Mouse (Mus musculus): ENCODE results near the gene Rab3c. TPM values are rescaled to one million over a fixed set of nuclear protein-coding genes. Genes with fewer than 3 reads are reported as not detected.

Gene Rab3c
- polyA plus RNA-seq, 1 experiment = 0.41 TPM

DNA sequence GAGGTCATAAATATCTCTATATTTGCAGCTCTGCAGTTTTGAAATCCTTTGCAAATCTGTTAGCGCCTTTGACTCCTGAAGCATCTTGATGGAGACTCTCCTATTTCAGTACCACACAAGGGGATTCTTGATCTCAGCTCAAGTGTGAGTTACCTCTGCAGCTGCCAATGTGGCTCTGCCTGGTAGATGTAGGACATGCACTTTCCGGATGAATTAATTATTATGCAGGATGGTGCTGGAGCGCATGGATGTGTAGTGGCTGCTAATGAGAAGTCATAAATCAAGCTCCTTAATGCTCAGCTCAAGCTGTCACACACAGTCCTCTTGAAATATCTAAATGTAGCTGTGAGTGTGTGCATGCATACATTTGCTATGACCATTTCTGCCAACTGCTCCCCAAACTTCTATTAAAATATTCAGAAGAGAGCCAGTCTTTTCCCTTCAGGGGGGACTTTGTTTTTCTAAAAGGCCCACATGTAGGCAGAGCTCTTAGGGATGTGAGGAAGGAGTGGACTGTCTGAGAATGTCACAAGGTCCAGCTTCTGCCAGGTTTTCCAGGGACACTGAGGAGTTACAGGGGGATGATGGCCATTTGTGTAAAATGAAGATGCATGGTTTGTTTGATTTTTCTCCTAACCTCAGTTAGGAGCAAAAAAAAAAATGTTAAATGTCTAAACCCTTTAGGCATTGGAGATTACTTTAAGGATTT, 114.0 kb downstream of the Rab3c start:
- H3K27me3 ChIP-seq (ENCODE audit: control insufficient read depth, insufficient read depth, low read length) = no peaks in the 10 kb centered on the region
- 69% methylated on average over 3 of the region's 3 CpGs for WGBS
- TF ChIP-seq POLR2A (IDR thresholded peaks at IDR 0.05; ENCODE audit: low read depth, low read length) = no peak
- TF ChIP-seq CTCF (IDR thresholded peaks at IDR 0.05; ENCODE audit: extremely low read depth, insufficient read length, insufficient replicate concordance, low read depth, low read length) = no peak

DNA sequence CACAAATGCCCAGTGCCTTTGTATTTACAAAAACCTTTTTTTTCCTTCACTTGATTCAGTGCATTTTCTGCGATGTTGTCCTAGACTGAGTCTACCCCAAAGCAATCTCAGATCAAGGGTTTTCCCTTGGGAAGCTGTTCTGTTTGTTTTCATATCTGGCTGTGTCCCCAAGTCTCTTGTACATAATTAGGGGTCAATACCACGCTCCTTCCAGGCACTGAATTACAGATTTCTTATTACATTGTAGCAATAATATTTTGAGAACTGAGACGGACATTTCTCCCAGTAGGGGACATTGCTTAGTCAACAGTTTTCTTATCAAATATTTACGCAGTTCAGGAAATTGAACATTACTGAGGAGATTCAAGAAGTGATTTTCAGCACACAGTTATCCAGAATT, 120.8 kb downstream of the Rab3c start:
- H3K4me3 ChIP-seq (ENCODE audit: low read depth, low read length) = no peak overlapping the region
- no peaks in the 10 kb centered on the region for H3K4me1 ChIP-seq (ENCODE audit: control insufficient read depth, insufficient read depth, insufficient read length, low read length)
- H3K27me3 ChIP-seq (ENCODE audit: control insufficient read depth, insufficient read depth, low read length) = no peaks in the 10 kb centered on the region
- no peaks in the 10 kb centered on the region for H3K36me3 ChIP-seq (ENCODE audit: control insufficient read depth, insufficient read depth, low read length)
- H3K27ac ChIP-seq (ENCODE audit: insufficient read depth, low read depth, low read length) = no peak overlapping the region
- TF ChIP-seq POLR2A (IDR thresholded peaks at IDR 0.05; ENCODE audit: low read depth, low read length) (no peak), CTCF (IDR thresholded peaks at IDR 0.05; ENCODE audit: extremely low read depth, insufficient read length, insufficient replicate concordance, low read depth, low read length) (no peak)
- WGBS = 36% methylated on average over 4 of the region's 4 CpGs

More for the DNA sequence above, 114.0 kb downstream of the Rab3c start:
- Histone ChIP-seq H3K4me1 (ENCODE audit: control insufficient read depth, insufficient read depth, insufficient read length, low read length) (no peaks in the 10 kb centered on the region), H3K27ac (ENCODE audit: insufficient read depth, low read depth, low read length) (no peak overlapping the region), H3K4me3 (ENCODE audit: low read depth, low read length) (no peak overlapping the region), H3K36me3 (ENCODE audit: control insufficient read depth, insufficient read depth, low read length) (no peaks in the 10 kb centered on the region)

DNA sequence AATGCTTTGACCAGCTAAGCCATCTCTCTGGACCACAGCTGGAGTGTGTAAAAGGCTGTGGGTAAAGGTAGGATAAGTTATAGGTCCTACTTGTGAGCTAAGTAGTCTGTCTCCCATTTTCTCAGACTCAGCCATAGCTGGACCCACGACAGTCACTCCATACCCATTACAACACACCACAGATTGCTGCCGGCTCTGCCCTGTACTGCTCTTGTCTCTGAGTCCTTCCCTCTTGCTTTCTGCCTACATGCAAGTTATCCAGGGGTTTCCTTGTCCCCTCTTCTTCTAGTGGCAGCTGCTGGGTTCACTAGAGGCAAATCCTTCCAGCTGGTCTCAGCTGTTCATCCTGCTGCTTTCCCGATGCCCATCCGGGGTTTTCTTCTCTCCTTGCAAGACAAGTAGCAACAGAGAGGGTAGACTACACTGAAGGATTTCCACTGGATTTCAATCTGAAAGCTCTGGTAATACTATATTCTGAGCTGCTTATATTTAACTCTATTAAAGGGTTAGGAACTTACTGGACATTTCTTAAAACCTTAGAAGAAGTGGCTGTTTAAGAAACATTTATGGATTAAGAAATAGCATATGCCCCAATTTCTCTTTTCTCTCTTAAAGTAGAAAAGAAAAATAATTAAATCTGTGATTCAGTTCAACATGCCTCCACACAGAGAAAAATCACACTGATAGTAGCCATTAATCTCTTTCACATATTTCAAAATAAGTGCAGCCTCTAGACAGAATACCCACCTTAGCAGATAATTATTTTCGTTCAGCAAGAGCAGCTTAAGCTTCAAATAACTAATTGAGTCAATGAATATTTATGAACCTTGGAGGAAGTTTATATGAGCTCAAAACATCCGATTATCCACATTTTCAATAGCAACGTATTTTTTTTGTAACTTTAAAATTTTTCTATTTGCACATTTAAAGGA, 121.9 kb downstream of the Rab3c start:
- no peaks in the 10 kb centered on the region for H3K4me1 ChIP-seq (ENCODE audit: control insufficient read depth, insufficient read depth, insufficient read length, low read length)
- no peak for TF ChIP-seq POLR2A (IDR thresholded peaks at IDR 0.05; ENCODE audit: low read depth, low read length)
- TF ChIP-seq CTCF (IDR thresholded peaks at IDR 0.05; ENCODE audit: extremely low read depth, insufficient read length, insufficient replicate concordance, low read depth, low read length) = no peak
- H3K27ac ChIP-seq (ENCODE audit: insufficient read depth, low read depth, low read length) = no peak overlapping the region
- H3K4me3 ChIP-seq (ENCODE audit: low read depth, low read length) = no peak overlapping the region
- no peaks in the 10 kb centered on the region for H3K36me3 ChIP-seq (ENCODE audit: control insufficient read depth, insufficient read depth, low read length)
- 73% methylated on average over 7 of the region's 7 CpGs for WGBS
- no peaks in the 10 kb centered on the region for H3K27me3 ChIP-seq (ENCODE audit: control insufficient read depth, insufficient read depth, low read length)

DNA sequence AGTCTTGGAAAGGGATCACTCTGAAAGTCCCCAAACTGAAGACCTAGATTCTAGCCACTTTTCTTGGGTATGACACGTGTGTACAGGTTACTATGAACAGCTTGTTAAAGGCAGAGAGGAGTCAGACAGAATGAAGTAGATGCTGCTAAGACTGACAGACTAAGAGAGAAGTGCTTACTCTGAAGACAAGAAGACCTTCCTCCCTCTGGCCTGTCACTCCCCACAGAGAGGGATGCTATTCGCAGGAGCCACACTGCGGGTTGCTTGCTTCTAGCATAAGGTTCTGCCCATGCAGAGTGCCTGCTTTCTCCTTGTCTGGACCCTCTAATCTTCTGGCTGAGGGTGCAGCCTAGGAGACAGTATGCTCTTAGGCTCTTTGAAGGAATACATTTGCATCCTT, 135.3 kb downstream of the Rab3c start:
- 61% methylated on average over 3 of the region's 3 CpGs for WGBS
- Histone ChIP-seq H3K4me3 (ENCODE audit: low read depth, low read length) (no peak overlapping the region), H3K36me3 (ENCODE audit: control insufficient read depth, insufficient read depth, low read length) (no peaks in the 10 kb centered on the region), H3K4me1 (ENCODE audit: control insufficient read depth, insufficient read depth, insufficient read length, low read length) (no peaks in the 10 kb centered on the region), H3K27ac (ENCODE audit: insufficient read depth, low read depth, low read length) (no peak overlapping the region), H3K27me3 (ENCODE audit: control insufficient read depth, insufficient read depth, low read length) (no peaks in the 10 kb centered on the region)
- TF ChIP-seq CTCF (IDR thresholded peaks at IDR 0.05; ENCODE audit: extremely low read depth, insufficient read length, insufficient replicate concordance, low read depth, low read length) (no peak), POLR2A (IDR thresholded peaks at IDR 0.05; ENCODE audit: low read depth, low read length) (no peak)

DNA sequence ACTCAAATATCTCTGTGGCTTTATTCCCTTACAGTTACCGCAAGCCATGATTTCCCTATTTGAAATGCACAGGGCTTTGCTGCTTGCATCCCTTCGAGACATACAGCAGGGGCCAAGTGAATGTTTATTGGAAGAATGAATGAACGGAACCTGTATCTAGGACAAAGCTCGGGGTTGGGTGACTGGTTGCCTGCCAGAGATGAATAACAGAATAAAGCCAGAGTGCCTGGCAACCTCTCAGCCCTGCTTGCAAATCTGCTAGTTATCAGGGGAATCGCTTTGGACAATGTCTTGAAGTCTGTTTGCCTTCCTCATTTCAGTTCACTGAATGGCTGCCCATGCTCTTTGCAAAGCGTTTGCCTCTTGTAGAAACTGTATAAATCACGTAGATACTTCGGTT, 135.8 kb downstream of the Rab3c start:
- Histone ChIP-seq H3K27me3 (ENCODE audit: control insufficient read depth, insufficient read depth, low read length) (no peaks in the 10 kb centered on the region), H3K4me3 (ENCODE audit: low read depth, low read length) (no peak overlapping the region), H3K4me1 (ENCODE audit: control insufficient read depth, insufficient read depth, insufficient read length, low read length) (no peaks in the 10 kb centered on the region), H3K36me3 (ENCODE audit: control insufficient read depth, insufficient read depth, low read length) (no peaks in the 10 kb centered on the region), H3K27ac (ENCODE audit: insufficient read depth, low read depth, low read length) (no peak overlapping the region)
- no peak for TF ChIP-seq CTCF (IDR thresholded peaks at IDR 0.05; ENCODE audit: extremely low read depth, insufficient read length, insufficient replicate concordance, low read depth, low read length)
- no peak for TF ChIP-seq POLR2A (IDR thresholded peaks at IDR 0.05; ENCODE audit: low read depth, low read length)
- WGBS = 31% methylated on average over 8 of the region's 8 CpGs

DNA sequence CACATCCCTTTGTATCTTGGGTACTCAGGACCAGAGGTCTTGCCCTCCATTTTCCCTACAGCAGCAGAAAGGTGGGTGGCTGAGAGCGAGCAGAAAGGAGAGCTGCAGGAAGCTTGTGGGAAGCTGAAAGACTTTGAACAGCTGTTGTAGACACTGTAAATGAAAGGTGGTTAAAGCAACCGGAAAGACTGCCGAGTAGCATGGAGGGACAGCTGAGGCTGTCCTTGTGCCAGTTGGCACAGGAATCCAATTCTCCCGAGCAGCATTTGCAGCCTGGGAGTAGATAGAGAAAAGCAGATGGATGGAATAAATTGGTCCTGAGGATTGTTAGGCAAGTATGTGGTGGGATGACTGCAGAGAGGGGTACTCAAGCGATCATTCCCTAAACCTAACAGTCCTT, 141.5 kb downstream of the Rab3c start:
- 43% methylated on average over 5 of the region's 5 CpGs for WGBS
- TF ChIP-seq CTCF (IDR thresholded peaks at IDR 0.05; ENCODE audit: extremely low read depth, insufficient read length, insufficient replicate concordance, low read depth, low read length) = no peak
- no peaks in the 10 kb centered on the region for H3K27me3 ChIP-seq (ENCODE audit: control insufficient read depth, insufficient read depth, low read length)
- no peaks in the 10 kb centered on the region for H3K36me3 ChIP-seq (ENCODE audit: control insufficient read depth, insufficient read depth, low read length)
- no peaks in the 10 kb centered on the region for H3K4me1 ChIP-seq (ENCODE audit: control insufficient read depth, insufficient read depth, insufficient read length, low read length)
- H3K27ac ChIP-seq (ENCODE audit: insufficient read depth, low read depth, low read length) = no peak overlapping the region
- H3K4me3 ChIP-seq (ENCODE audit: low read depth, low read length) = no peak overlapping the region

DNA sequence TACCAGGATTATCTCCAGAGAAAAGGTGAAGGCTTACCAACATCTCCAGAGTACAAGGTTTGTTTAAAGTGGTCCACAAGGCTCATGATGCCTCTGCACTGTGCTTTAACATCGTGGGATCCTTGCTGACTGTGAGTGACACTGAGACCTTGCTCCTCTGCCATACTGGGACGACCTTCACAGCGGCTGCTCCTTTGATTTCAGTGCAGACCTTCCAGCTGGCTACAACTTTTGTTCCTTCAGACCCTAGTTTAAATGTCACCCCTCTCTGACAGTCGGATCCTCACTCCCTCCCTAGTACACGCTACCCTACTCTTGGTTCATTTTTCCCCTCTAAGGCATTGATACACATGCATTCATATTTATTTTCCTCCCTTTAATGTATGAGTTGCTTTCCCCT, 142.2 kb downstream of the Rab3c start:
- Histone ChIP-seq H3K4me3 (ENCODE audit: low read depth, low read length) (no peak overlapping the region), H3K27ac (ENCODE audit: insufficient read depth, low read depth, low read length) (no peak overlapping the region), H3K27me3 (ENCODE audit: control insufficient read depth, insufficient read depth, low read length) (no peaks in the 10 kb centered on the region), H3K36me3 (ENCODE audit: control insufficient read depth, insufficient read depth, low read length) (no peaks in the 10 kb centered on the region), H3K4me1 (ENCODE audit: control insufficient read depth, insufficient read depth, insufficient read length, low read length) (no peaks in the 10 kb centered on the region)
- 41% methylated on average over 5 of the region's 5 CpGs for WGBS
- TF ChIP-seq POLR2A (IDR thresholded peaks at IDR 0.05; ENCODE audit: low read depth, low read length) (no peak), CTCF (IDR thresholded peaks at IDR 0.05; ENCODE audit: extremely low read depth, insufficient read length, insufficient replicate concordance, low read depth, low read length) (no peak)
